Mouse (Mus musculus): ENCODE data around the gene Degs2. TPM values are rescaled to one million over a fixed set of nuclear protein-coding genes. Genes with fewer than 3 reads are reported as not detected.
A peak's percentile ranks its signal among the peaks of the same experiment; 100 is the strongest.

Degs2 gene
- polyA plus RNA-seq (2015; fragmentation: Nextera tagmentation; extraction: Ambion mirVana) = 1.5 and 3.0 TPM in 2 replicates

- Histone ChIP-seq H3K4me3 (ENCODE audit: low read length) (peak within 1 kb of the TSS; percentile 48), H3K27me3 (ENCODE audit: control insufficient read depth, insufficient read depth, low read length) (peaks cover 22% of the 10 kb centered on the region), H3K9me3 (replicated peaks; ENCODE audit: control insufficient read depth, low read length) (no peaks in the 10 kb centered on the region), H3K4me2 (ENCODE audit: low read depth, low read length) (peak within 1 kb of the TSS; percentile 63), H3K36me3 (ENCODE audit: control insufficient read depth, insufficient read depth) (no peaks in the 10 kb centered on the region), H3K27ac (ENCODE audit: low read length) (peak within 1 kb of the TSS; percentile 47; the same call in 1 of the 2 replicates), H3K4me1 (ENCODE audit: control insufficient read depth, insufficient read depth, low read length) (peaks cover 17% of the 10 kb centered on the region; the same call in 1 of the 2 replicates), H3K9ac (ENCODE audit: low read length) (no peak within 1 kb of the TSS)
- WGBS = 1% methylated on average over 32 of the region's 32 CpGs
- ATAC-seq (replicated peaks; ENCODE audit: extremely low read depth, insufficient read depth, low FRiP score) = peak; percentile 28; the same call in 1 of the 2 replicates
These were observed at the start of gene Degs2 for GRCm38 (mm10) chr12:108702185-108702584. Gene Degs2 (minus strand): TSS chr12:108702315.

- Histone ChIP-seq H3K9me3 (replicated peaks; ENCODE audit: control insufficient read depth, low read length) (peaks cover 7% of the 10 kb centered on the region; the same call in 1 of the 2 replicates), H3K4me3 (ENCODE audit: low read length) (no peak overlapping the region), H3K36me3 (ENCODE audit: control insufficient read depth, insufficient read depth) (no peaks in the 10 kb centered on the region), H3K4me2 (ENCODE audit: low read depth, low read length) (no peak overlapping the region), H3K27me3 (ENCODE audit: control insufficient read depth, insufficient read depth, low read length) (no peaks in the 10 kb centered on the region), H3K9ac (ENCODE audit: low read length) (no peak overlapping the region), H3K27ac (ENCODE audit: low read length) (no peak overlapping the region), H3K4me1 (ENCODE audit: control insufficient read depth, insufficient read depth, low read length) (peaks cover 5% of the 10 kb centered on the region)
- WGBS = 37% methylated on average over 9 of the region's 9 CpGs
- peak; percentile 28; the same call in 1 of the 2 replicates for ATAC-seq (replicated peaks; ENCODE audit: extremely low read depth, insufficient read depth, low FRiP score)
These were observed 49.7 kb upstream of the Degs2 start for GRCm38 (mm10) chr12:108751790-108752189.

- no peak overlapping the region for H3K4me3 ChIP-seq (ENCODE audit: low read length)
- 58% methylated on average over 3 of the region's 3 CpGs for WGBS
- H3K36me3 ChIP-seq (ENCODE audit: control insufficient read depth, insufficient read depth) = no peaks in the 10 kb centered on the region
- H3K4me2 ChIP-seq (ENCODE audit: low read depth, low read length) = no peak overlapping the region
- H3K27ac ChIP-seq (ENCODE audit: low read length) = no peak overlapping the region
- H3K4me1 ChIP-seq (ENCODE audit: control insufficient read depth, insufficient read depth, low read length) = peaks cover 5% of the 10 kb centered on the region
- H3K27me3 ChIP-seq (ENCODE audit: control insufficient read depth, insufficient read depth, low read length) = no peaks in the 10 kb centered on the region
- H3K9me3 ChIP-seq (replicated peaks; ENCODE audit: control insufficient read depth, low read length) = peaks cover 7% of the 10 kb centered on the region; the same call in 1 of the 2 replicates
- no peak for ATAC-seq (replicated peaks; ENCODE audit: extremely low read depth, insufficient read depth, low FRiP score)
- H3K9ac ChIP-seq (ENCODE audit: low read length) = no peak overlapping the region
These were observed 48.1 kb upstream of the Degs2 start for GRCm38 (mm10) chr12:108750226-108750625.

GRCm38 (mm10) chr12:108749454-108749853 is 47.3 kb upstream of the Degs2 start:
- no peak for ATAC-seq (replicated peaks; ENCODE audit: extremely low read depth, insufficient read depth, low FRiP score)
- H3K9ac ChIP-seq (ENCODE audit: low read length) = no peak overlapping the region

GRCm38 (mm10) chr12:108749019-108749418 is 46.9 kb upstream of the Degs2 start:
- Histone ChIP-seq H3K36me3 (ENCODE audit: control insufficient read depth, insufficient read depth) (no peaks in the 10 kb centered on the region), H3K4me2 (ENCODE audit: low read depth, low read length) (no peak overlapping the region), H3K9me3 (replicated peaks; ENCODE audit: control insufficient read depth, low read length) (peaks cover 7% of the 10 kb centered on the region; the same call in 1 of the 2 replicates), H3K4me3 (ENCODE audit: low read length) (no peak overlapping the region), H3K27ac (ENCODE audit: low read length) (no peak overlapping the region), H3K27me3 (ENCODE audit: control insufficient read depth, insufficient read depth, low read length) (no peaks in the 10 kb centered on the region), H3K4me1 (ENCODE audit: control insufficient read depth, insufficient read depth, low read length) (peaks cover 5% of the 10 kb centered on the region), H3K9ac (ENCODE audit: low read length) (no peak overlapping the region)
- 62% methylated on average over 6 of the region's 6 CpGs for WGBS
- no peak for ATAC-seq (replicated peaks; ENCODE audit: extremely low read depth, insufficient read depth, low FRiP score)

More at GRCm38 (mm10) chr12:108749454-108749853, 47.3 kb upstream of the Degs2 start:
- H3K27ac ChIP-seq (ENCODE audit: low read length) = no peak overlapping the region
- H3K4me1 ChIP-seq (ENCODE audit: control insufficient read depth, insufficient read depth, low read length) = peaks cover 5% of the 10 kb centered on the region
- WGBS = 82% methylated on average over 9 of the region's 9 CpGs
- no peak overlapping the region for H3K4me3 ChIP-seq (ENCODE audit: low read length)
- no peak overlapping the region for H3K4me2 ChIP-seq (ENCODE audit: low read depth, low read length)
- H3K9me3 ChIP-seq (replicated peaks; ENCODE audit: control insufficient read depth, low read length) = peaks cover 7% of the 10 kb centered on the region; the same call in 1 of the 2 replicates
- no peaks in the 10 kb centered on the region for H3K27me3 ChIP-seq (ENCODE audit: control insufficient read depth, insufficient read depth, low read length)
- no peaks in the 10 kb centered on the region for H3K36me3 ChIP-seq (ENCODE audit: control insufficient read depth, insufficient read depth)

- Histone ChIP-seq H3K4me1 (ENCODE audit: control insufficient read depth, insufficient read depth, low read length) (no peaks in the 10 kb centered on the region), H3K27ac (ENCODE audit: low read length) (no peak overlapping the region), H3K27me3 (ENCODE audit: control insufficient read depth, insufficient read depth, low read length) (no peaks in the 10 kb centered on the region), H3K36me3 (ENCODE audit: control insufficient read depth, insufficient read depth) (no peaks in the 10 kb centered on the region), H3K4me3 (ENCODE audit: low read length) (no peak overlapping the region), H3K4me2 (ENCODE audit: low read depth, low read length) (no peak overlapping the region), H3K9ac (ENCODE audit: low read length) (no peak overlapping the region), H3K9me3 (replicated peaks; ENCODE audit: control insufficient read depth, low read length) (peaks cover 7% of the 10 kb centered on the region; the same call in 1 of the 2 replicates)
- ATAC-seq (replicated peaks; ENCODE audit: extremely low read depth, insufficient read depth, low FRiP score) = no peak
These were observed 43.9 kb upstream of the Degs2 start for GRCm38 (mm10) chr12:108745990-108746389.

- 75% methylated on average over 4 of the region's 4 CpGs for WGBS
- H3K9me3 ChIP-seq (replicated peaks; ENCODE audit: control insufficient read depth, low read length) = no peaks in the 10 kb centered on the region
- H3K36me3 ChIP-seq (ENCODE audit: control insufficient read depth, insufficient read depth) = no peaks in the 10 kb centered on the region
- no peaks in the 10 kb centered on the region for H3K4me1 ChIP-seq (ENCODE audit: control insufficient read depth, insufficient read depth, low read length)
- H3K4me2 ChIP-seq (ENCODE audit: low read depth, low read length) = no peak overlapping the region
- no peak overlapping the region for H3K9ac ChIP-seq (ENCODE audit: low read length)
- H3K27ac ChIP-seq (ENCODE audit: low read length) = no peak overlapping the region
- no peak overlapping the region for H3K4me3 ChIP-seq (ENCODE audit: low read length)
- H3K27me3 ChIP-seq (ENCODE audit: control insufficient read depth, insufficient read depth, low read length) = no peaks in the 10 kb centered on the region
- no peak for ATAC-seq (replicated peaks; ENCODE audit: extremely low read depth, insufficient read depth, low FRiP score)
These were observed 40.1 kb upstream of the Degs2 start for GRCm38 (mm10) chr12:108742241-108742640.

GRCm38 (mm10) chr12:108741472-108741871 is 39.4 kb upstream of the Degs2 start:
- H3K27me3 ChIP-seq (ENCODE audit: control insufficient read depth, insufficient read depth, low read length) = no peaks in the 10 kb centered on the region
- no peak overlapping the region for H3K4me3 ChIP-seq (ENCODE audit: low read length)
- H3K36me3 ChIP-seq (ENCODE audit: control insufficient read depth, insufficient read depth) = no peaks in the 10 kb centered on the region
- H3K4me1 ChIP-seq (ENCODE audit: control insufficient read depth, insufficient read depth, low read length) = no peaks in the 10 kb centered on the region
- no peaks in the 10 kb centered on the region for H3K9me3 ChIP-seq (replicated peaks; ENCODE audit: control insufficient read depth, low read length)
- no peak overlapping the region for H3K27ac ChIP-seq (ENCODE audit: low read length)
- H3K4me2 ChIP-seq (ENCODE audit: low read depth, low read length) = no peak overlapping the region
- 71% methylated on average over 2 of the region's 2 CpGs for WGBS
- H3K9ac ChIP-seq (ENCODE audit: low read length) = no peak overlapping the region
- no peak for ATAC-seq (replicated peaks; ENCODE audit: extremely low read depth, insufficient read depth, low FRiP score)

- no peak for ATAC-seq (replicated peaks; ENCODE audit: extremely low read depth, insufficient read depth, low FRiP score)
- no peaks in the 10 kb centered on the region for H3K36me3 ChIP-seq (ENCODE audit: control insufficient read depth, insufficient read depth)
- no peak overlapping the region for H3K4me3 ChIP-seq (ENCODE audit: low read length)
- no peak overlapping the region for H3K27ac ChIP-seq (ENCODE audit: low read length)
- WGBS = 85% methylated on average over 12 of the region's 12 CpGs
- no peak overlapping the region for H3K9ac ChIP-seq (ENCODE audit: low read length)
- no peaks in the 10 kb centered on the region for H3K4me1 ChIP-seq (ENCODE audit: control insufficient read depth, insufficient read depth, low read length)
- no peak overlapping the region for H3K4me2 ChIP-seq (ENCODE audit: low read depth, low read length)
- H3K27me3 ChIP-seq (ENCODE audit: control insufficient read depth, insufficient read depth, low read length) = no peaks in the 10 kb centered on the region
- no peaks in the 10 kb centered on the region for H3K9me3 ChIP-seq (replicated peaks; ENCODE audit: control insufficient read depth, low read length)
These were observed 36.6 kb upstream of the Degs2 start for GRCm38 (mm10) chr12:108738745-108739144.
